Mouse (Mus musculus) kidney, embryonic 16.5 days (tissue): ENCODE data around the gene Trp53i13. TPM values are rescaled to one million over a fixed set of nuclear protein-coding genes. Genes with fewer than 3 reads are reported as not detected.

ENCODE experiments used
- ATAC-seq: fragments of 200-750 bp; cut with Nextera tagmentation; 2 replicates; pipeline ENCODE4 v1.8.0; 2017; ENCODE audit warnings: moderate TSS enrichment; ENCODE audit not compliant: low FRiP score, low TSS enrichment
- H3K27ac ChIP-seq: fragments of 300-500 bp; sonication (generic); 2 replicates; pipeline ENCODE4 v1.5.1; 2014; ENCODE audit warnings: low read length
- H3K27me3 ChIP-seq: fragments of 300-500 bp; sonication (generic); 2 replicates; pipeline ENCODE4 v1.6.1; 2014; ENCODE audit warnings: low read length, control low read depth, mixed read lengths; ENCODE audit not compliant: insufficient read depth
- H3K36me3 ChIP-seq: fragments of 300-500 bp; sonication (generic); 2 replicates; pipeline ENCODE4 v1.6.1; 2014; ENCODE audit warnings: low read length, control low read depth, mixed read lengths; ENCODE audit not compliant: insufficient read depth
- H3K4me1 ChIP-seq: fragments of 300-500 bp; sonication (generic); 2 replicates; pipeline ENCODE4 v1.6.1; 2014; ENCODE audit warnings: low read length, control low read depth, mixed read lengths; ENCODE audit not compliant: insufficient read depth
- H3K4me2 ChIP-seq: fragments of 300-500 bp; sonication (generic); replicated peaks from 2 replicates; pipeline ENCODE4 v1.6.1; 2014; ENCODE audit warnings: low read depth, low read length
- H3K4me3 ChIP-seq: fragments of 300-500 bp; sonication (generic); 2 replicates; pipeline ENCODE4 v1.5.1; 2014; ENCODE audit warnings: mild to moderate bottlenecking, low read length
- H3K9ac ChIP-seq: fragments of 300-500 bp; sonication (generic); replicated peaks from 2 replicates; pipeline ENCODE4 v1.6.1; 2014; ENCODE audit warnings: low read length
- H3K9me3 ChIP-seq: fragments of 300-500 bp; sonication (generic); 2 replicates; pipeline ENCODE4 v1.6.1; 2016; ENCODE audit warnings: low read length, control low read depth
- WGBS: fragments of 180-500 bp; shearing (Covaris S2); extraction: QIAGEN DNeasy Blood & Tissue Kit; methylation state at CpG from one replicate; pipeline ENCODE4 v1.1.7; 2014; 5-methylcytosine and 5-hydroxymethylcytosine counted together
- polyA plus RNA-seq: library from polyadenylated mRNA; unstranded; fragments of >200 nt; fragmentation: Nextera tagmentation; extraction: Ambion mirVana; gene quantifications from 2 replicates; pipeline ENCODE4 v1.2.1, GENCODE M21; 2015

Trp53i13 gene
- polyA plus RNA-seq, 1 experiment from 2014 or later: 36.1 TPM

DNA sequence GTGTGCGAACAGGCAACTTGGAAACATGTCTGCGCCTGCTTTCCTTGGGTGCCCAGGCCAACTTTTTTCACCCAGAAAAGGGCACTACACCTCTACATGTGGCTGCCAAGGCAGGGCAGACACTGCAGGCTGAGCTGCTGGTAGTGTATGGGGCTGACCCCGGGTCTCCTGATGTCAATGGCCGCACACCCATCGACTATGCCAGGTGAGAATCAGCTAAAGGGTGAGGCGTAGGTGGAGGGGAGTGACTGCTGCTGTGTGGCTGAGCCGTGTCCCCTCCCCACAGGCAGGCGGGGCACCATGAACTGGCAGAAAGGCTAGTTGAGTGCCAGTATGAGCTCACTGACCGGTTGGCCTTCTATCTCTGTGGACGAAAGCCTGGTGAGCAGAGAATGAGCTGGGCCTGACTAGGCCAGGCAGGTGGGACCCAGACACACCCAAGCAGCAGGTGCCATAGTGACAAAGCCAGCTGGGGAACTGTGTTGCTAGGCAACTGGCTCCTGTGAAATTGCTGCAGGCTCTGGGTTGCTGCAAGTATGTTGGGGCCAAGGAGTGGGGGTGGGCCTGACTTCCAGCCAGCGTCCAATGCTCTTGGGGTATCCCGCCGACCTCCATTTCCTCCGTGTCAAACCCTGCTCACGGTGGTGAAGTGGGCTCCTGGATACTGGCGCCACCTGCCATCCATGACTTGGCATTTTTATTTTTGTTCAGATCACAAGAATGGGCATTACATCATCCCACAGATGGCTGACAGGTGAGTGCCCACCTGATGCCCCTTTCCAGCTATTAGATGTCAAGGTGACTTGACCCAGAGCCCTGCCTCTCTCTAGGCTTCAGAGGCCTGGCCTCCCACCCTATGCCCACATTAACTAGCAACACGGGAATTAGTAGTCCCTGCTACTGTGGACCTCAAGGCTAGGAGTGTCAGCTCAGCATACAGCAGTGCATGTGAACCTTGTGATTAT lies 15.1 kb downstream of the Trp53i13 start:
- Histone ChIP-seq H3K27ac (no peak overlapping the region), H3K36me3 (peaks cover 54% of the 10 kb centered on the region)
- no peak for ATAC-seq

DNA sequence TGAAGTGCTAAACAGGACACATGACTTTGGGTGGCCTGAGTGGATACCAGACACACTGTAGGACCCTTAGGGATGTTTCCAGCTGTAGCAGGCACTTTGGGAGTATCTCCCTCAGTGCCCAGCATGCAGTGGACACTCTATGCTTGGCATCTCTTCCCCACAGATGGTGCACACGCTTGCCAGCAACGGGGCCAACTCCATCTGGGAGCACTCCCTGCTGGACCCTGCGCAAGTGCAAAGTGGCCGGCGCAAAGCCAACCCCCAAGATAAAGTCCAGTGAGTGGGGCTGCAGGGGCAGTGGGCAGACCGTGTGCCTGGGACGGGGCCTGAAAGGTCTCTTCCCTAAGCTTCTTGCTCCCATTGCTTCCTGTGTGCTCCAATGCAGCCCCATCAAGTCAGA lies 16.4 kb downstream of the Trp53i13 start:
- peaks cover 47% of the 10 kb centered on the region for H3K4me1 ChIP-seq
- H3K27ac ChIP-seq: no peak overlapping the region
- H3K4me2 ChIP-seq: no peak overlapping the region
- no peak overlapping the region for H3K9ac ChIP-seq
- 87% methylated on average over 7 of the region's 7 CpGs for WGBS
- no peaks in the 10 kb centered on the region for H3K9me3 ChIP-seq
- no peak for ATAC-seq
- H3K36me3 ChIP-seq: peaks cover 41% of the 10 kb centered on the region
- H3K4me3 ChIP-seq: no peak overlapping the region
- H3K27me3 ChIP-seq: no peaks in the 10 kb centered on the region

More for the DNA sequence above, 15.1 kb downstream of the Trp53i13 start:
- Histone ChIP-seq H3K9me3 (no peaks in the 10 kb centered on the region), H3K9ac (no peak overlapping the region), H3K4me3 (no peak overlapping the region), H3K27me3 (no peaks in the 10 kb centered on the region), H3K4me2 (no peak overlapping the region), H3K4me1 (peaks cover 34% of the 10 kb centered on the region)
- 82% methylated on average over 17 of the region's 17 CpGs for WGBS

DNA sequence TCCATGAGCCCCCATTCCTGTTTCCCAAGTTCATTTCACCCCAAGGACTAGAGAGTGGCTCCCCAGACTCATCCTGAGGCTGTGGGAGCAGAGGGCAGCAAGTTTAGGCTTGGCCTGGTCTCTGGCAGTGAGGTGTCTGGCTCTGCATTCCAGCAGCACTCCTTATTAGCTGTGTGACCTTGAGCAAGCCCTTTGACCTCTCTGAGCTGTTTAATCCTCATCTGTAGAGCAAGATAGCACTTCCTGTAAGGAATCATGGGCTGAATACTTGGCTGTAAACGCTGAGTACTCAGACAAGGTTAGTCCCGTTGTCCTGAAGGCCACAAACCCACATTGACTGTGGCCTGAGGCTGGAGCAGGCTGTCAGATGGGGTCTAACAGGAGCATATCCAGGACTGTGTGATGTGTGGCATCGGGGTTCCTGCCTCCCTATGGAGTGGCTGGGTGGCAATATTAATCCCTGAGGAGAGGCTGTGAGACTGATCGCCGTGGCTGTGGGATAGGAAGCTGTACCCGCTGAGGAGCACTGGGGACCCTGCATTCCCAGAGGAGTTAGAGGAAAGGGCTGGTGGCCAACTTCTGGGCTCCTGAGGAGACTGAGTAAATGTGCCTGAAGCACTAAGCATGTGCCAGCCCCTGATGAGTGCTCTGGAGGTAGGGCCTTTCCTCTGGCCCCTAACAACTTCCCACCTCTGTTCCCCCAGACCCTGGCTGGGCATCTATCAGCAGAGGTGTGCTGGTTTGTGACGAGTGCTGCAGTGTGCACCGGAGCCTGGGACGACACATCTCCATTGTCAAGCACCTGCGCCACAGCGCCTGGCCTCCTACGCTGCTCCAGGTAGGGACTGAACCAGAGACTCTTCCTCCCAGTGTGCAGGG lies 17.3 kb downstream of the Trp53i13 start:
- no peak for ATAC-seq
- H3K4me1 ChIP-seq: peaks cover 50% of the 10 kb centered on the region

DNA sequence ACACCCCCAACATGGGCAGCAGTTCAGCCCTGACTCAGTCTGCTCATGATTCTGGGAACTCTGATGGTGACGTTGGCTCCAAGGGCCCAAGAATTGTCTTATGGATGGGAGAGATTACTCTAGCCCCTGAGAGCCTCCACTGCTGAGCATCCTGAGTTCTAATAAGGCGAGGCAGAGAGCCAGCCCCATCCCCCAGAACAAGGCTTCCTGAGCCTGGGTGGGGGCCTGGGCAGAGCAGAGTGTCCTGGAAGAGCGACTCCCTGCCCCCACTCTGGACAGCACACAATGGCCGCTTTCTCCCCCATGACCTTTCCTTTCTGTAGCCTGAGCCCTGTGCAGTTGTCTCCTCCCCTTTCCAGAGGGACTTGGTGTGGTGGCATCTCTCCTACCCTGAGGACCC lies 17.9 kb downstream of the Trp53i13 start:
- ATAC-seq: no peak
- Histone ChIP-seq H3K9me3 (no peaks in the 10 kb centered on the region), H3K9ac (peak overlapping the region; percentile 52), H3K27ac (peak overlapping the region; percentile 92), H3K36me3 (peaks cover 28% of the 10 kb centered on the region), H3K4me2 (peak overlapping the region; percentile 21; the same call in 1 of the 2 replicates), H3K4me3 (no peak overlapping the region), H3K27me3 (no peaks in the 10 kb centered on the region), H3K4me1 (peaks cover 50% of the 10 kb centered on the region)
- WGBS: 55% methylated on average over 4 of the region's 4 CpGs

More for the DNA sequence above, 17.3 kb downstream of the Trp53i13 start:
- Histone ChIP-seq H3K27me3 (no peaks in the 10 kb centered on the region), H3K4me3 (no peak overlapping the region), H3K9me3 (no peaks in the 10 kb centered on the region), H3K4me2 (no peak overlapping the region), H3K27ac (peak overlapping the region; percentile 92), H3K9ac (peak overlapping the region; percentile 40), H3K36me3 (peaks cover 34% of the 10 kb centered on the region)
- 82% methylated on average over 12 of the region's 12 CpGs for WGBS

DNA sequence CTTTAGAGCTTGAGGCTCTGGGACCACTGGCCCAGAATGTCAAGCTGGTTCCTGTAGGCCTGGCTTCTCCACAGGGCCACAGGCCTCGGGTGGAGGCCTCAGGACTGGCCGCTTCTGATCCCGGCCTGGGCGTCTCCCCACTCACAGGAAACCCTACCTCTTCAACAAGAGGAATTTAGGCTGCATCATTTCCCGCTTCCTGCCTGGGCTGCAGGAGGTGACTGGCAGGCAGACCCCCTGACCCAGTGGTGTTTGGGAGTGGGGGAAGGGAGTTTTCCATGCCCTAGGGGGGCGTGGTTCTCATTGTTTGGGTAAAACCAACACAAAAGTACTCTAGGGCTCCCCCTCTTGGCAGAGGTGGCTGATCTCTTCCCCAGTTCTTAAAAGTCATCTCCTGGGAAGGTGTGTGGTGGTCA lies 18.4 kb downstream of the Trp53i13 start:
- H3K27ac ChIP-seq: peak overlapping the region; percentile 92
- 17% methylated on average over 6 of the region's 6 CpGs for WGBS
- no peak overlapping the region for H3K4me3 ChIP-seq
- H3K9me3 ChIP-seq: no peaks in the 10 kb centered on the region
- H3K9ac ChIP-seq: peak overlapping the region; percentile 52
- H3K4me2 ChIP-seq: peak overlapping the region; percentile 21; the same call in 1 of the 2 replicates
- H3K36me3 ChIP-seq: peaks cover 25% of the 10 kb centered on the region
- no peaks in the 10 kb centered on the region for H3K27me3 ChIP-seq
- H3K4me1 ChIP-seq: peaks cover 54% of the 10 kb centered on the region
- ATAC-seq: no peak

DNA sequence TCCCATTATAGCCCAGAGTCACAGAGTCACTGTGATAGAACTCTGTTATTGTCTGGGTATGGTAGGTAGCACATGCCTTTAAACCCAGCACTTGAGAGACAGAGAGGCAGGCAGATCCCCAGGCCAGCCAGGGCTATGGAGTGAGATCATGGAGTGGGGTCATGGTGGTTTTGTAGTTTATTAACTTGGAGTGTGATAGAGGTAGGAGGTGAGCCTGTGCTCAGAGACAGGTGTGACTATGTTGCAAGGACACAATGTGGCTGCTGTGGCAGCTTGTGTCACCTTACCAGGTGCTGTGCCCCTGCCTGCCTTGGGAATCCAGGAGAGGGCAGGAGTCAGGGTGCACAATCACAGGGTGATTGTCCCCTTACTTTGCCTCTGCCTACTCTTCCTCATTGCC lies 20.3 kb downstream of the Trp53i13 start:
- Histone ChIP-seq H3K9ac (0 out of 2 replicates have a peak overlapping the region, but pooled peaks have one; percentile 9), H3K9me3 (no peaks in the 10 kb centered on the region), H3K36me3 (peaks cover 14% of the 10 kb centered on the region), H3K27me3 (no peaks in the 10 kb centered on the region), H3K4me3 (no peak overlapping the region), H3K27ac (0 out of 2 replicates have a peak overlapping the region, but pooled peaks have one; percentile 32), H3K4me1 (peaks cover 66% of the 10 kb centered on the region), H3K4me2 (no peak overlapping the region)
- no peak for ATAC-seq

DNA sequence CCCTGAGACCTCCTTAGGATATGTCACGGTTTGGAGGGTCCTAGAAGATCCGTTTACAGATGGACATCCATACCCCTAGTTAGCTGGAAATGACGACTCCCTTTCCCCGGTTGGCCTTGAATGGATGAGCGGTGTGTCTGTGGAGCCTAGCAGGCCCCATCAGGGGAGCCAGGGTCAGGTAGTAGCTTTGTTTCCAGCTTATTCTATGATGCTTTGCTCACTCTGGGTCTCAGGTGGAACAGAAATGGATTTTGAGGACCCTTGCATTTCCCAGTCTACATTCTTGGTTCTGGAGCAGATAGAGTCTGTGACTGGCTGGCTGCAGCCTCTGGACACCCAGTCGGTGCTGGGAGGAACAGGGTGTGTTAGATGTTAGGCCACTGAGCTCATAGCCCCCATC lies 21.0 kb downstream of the Trp53i13 start:
- peak overlapping the region; percentile 91 for H3K4me2 ChIP-seq
- peaks cover 72% of the 10 kb centered on the region for H3K4me1 ChIP-seq
- peak overlapping the region; percentile 96; the same call in 1 of the 2 replicates for H3K9ac ChIP-seq
- H3K36me3 ChIP-seq: peaks cover 7% of the 10 kb centered on the region
- no peak overlapping the region; the same call in 1 of the 2 replicates for H3K27ac ChIP-seq
- H3K4me3 ChIP-seq: peak overlapping the region; percentile 92
- 56% methylated on average over 6 of the region's 6 CpGs for WGBS
- no peaks in the 10 kb centered on the region for H3K9me3 ChIP-seq
- ATAC-seq: no peak
- no peaks in the 10 kb centered on the region for H3K27me3 ChIP-seq

DNA sequence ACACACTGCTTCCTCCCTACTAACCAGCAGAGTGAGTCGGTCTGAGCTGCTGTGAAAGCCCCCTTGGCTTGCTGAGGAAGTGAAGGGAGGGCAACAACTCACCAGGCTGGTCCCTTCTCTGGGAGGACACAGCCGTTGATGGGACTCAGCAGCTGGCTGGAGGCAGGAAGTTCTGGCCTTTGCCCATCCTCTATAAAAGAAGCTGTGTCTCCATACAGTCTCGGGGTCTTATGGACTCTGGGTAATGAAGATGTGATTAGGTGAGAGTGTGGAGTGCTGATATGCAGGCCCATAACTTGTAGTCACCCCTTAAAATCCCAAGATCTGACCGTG lies 21.5 kb downstream of the Trp53i13 start:
- H3K4me2 ChIP-seq: peak overlapping the region; percentile 91
- H3K4me3 ChIP-seq: peak overlapping the region; percentile 92
- no peak for ATAC-seq
- H3K9ac ChIP-seq: peak overlapping the region; percentile 96
- WGBS: 17% methylated on average over 4 of the region's 4 CpGs
- H3K27me3 ChIP-seq: no peaks in the 10 kb centered on the region
- H3K4me1 ChIP-seq: peaks cover 72% of the 10 kb centered on the region
- H3K36me3 ChIP-seq: peaks cover 2% of the 10 kb centered on the region
- peak overlapping the region; percentile 87 for H3K27ac ChIP-seq
- no peaks in the 10 kb centered on the region for H3K9me3 ChIP-seq

DNA sequence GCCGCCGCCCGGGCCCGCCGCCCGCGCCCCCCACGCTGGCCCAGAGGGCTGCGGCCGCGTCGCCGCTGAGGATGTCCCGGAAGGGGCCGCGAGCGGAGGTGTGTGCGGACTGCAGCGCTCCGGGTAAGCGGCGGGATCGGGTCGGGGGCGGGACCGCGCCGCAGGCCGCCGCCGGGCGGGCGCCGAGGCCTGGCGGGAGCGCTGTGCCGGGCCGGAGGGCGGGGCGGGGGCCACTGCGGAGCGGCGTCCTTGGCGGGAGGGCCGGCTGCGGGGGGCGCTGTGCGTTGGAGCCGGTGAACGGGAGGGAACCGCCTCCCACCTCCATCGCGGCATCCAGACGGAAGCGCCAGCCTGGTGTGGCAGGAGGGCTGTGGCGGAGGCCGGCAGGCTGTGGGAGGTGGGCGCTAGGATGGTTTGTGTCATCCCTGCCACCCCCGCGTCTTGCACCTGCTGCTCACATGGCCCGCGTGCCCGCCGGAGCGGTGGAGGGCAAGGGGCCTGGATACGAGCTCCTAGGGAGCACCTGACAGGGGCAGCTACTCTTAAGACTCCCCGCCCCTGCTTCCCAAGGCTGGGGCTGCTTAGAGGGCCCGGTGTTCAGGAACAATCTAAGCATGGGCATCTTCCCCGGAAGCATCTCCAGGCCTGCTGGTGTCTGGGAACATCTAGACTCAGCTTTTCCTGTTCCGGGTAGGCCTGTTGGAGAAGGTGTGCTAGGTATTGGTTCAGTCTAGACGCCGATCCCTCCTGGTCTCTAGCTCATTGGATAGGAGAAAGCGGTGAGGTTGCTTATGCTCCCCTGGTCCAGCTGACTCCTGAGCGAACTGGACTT lies 22.1 kb downstream of the Trp53i13 start, which contains the start of gene Git1:
Gene Git1, plus strand, starts transcription at position 51 of the 832 bp plus-strand sequence.
- ATAC-seq: no peak
- peaks cover 77% of the 10 kb centered on the region for H3K4me1 ChIP-seq
- H3K36me3 ChIP-seq: no peaks in the 10 kb centered on the region
- H3K27ac ChIP-seq: peak within 1 kb of the TSS; percentile 87
- peak within 1 kb of the TSS; percentile 96 for H3K9ac ChIP-seq
- H3K9me3 ChIP-seq: no peaks in the 10 kb centered on the region
- WGBS: under 1% methylated on average over 59 of the region's 74 CpGs
- H3K4me2 ChIP-seq: peak within 1 kb of the TSS; percentile 91
- no peaks in the 10 kb centered on the region for H3K27me3 ChIP-seq
- peak within 1 kb of the TSS; percentile 92 for H3K4me3 ChIP-seq
